Mouse (Mus musculus): ENCODE results near the gene Plcl2.

Gene Plcl2

DNA sequence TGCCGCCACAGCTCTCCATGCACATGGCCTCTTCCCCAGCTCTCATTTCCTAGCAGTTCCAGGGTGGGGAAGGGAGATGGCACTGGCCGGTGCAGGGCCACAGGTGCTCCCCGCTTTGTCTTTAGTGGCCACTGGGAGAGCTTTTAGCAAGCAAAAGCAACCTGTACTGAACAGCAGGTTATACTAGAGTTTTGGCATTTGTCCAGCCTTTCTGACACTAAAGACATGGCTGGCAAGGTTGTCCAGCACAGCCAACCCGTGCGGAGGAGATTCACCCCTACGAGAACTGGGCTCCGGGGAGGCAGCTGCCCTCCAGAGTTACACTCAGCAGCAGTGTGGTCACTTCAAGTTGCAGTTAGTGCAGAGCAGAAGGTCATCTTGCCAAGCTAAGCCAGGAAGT, 224.2 kb downstream of the Plcl2 start:
- DNase-seq (ENCODE audit: low read depth, low spot score), result peak; percentile 47

DNA sequence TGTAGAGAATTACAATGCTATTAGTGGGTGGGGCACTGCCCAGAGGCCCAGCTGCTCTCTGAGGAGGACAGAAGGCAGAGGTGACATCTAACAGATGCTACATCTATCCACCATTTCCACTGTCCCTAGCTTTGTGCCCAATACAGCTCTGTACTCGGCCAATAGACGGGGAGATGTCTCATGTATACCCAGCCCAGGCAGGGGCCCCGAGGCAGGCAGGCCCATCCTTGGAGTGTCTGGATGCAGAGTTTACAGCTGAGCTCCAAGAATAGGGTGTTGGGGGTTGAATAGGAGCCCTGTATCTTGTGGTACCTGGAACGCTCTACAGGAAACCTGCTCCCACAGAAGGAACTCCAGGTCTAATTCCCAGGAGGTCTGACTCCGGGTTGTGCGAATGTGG, 225.6 kb downstream of the Plcl2 start:
- DNase-seq (ENCODE audit: low read depth, low spot score), result no peak

DNA sequence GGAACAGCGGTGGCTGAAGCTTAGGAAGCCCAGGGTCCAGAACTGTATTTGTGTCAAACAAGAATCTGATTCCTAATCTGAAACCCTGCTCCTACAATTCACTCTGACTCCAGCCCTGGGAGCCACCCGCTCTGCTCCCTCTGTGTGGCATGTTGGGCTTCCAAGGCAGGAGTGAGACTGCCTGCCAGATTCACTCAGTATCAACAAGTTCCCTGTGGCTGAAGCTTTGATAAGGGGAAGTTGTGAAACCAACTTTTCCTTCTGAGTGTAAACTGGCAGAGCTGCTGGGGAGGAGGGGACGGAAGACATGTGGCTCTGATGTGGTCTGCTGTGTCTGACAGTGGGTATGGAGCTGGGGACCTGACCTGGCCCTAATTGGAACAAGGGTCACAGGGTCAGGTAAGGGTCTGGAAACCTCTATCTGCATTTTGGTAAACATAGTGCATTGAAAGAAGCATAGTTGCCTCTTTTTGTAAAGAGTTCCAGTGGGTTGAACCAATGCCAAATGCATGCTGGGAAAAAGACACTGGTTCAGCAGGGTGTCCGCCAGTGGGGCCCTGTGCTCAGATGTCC, 226.3 kb downstream of the Plcl2 start:
- peak; percentile 59 for DNase-seq (ENCODE audit: low read depth, low spot score)

DNA sequence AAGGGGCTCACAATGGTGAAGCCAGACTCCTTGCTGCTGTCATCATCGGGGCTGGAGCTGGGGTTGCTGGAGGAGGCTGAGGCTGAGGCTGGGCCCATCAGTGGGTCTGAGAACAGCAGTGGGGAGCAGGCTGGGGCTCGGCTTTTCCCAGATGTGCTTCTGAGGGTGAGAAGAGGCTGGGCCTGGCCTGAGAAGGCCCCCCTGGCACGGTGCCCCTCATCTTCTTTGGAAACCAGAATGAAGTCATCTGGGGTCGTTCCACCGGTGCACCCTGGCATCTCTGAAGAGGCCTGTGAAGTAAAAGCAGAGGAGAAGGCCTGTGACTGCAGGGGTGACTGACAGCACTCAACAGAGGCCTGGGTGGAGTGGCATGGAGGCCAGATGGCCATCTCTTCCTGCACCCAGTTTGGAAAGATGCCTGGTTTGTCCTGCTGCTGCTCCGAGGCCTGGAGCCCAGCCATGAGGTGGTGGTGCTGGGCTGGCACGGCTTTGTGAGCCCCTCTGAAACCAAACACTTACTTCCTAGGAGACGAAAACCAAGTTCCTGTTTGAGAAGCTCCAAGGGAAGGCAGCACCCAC, 226.8 kb downstream of the Plcl2 start:
- DNase-seq (ENCODE audit: low read depth, low spot score), result peak; percentile 62

DNA sequence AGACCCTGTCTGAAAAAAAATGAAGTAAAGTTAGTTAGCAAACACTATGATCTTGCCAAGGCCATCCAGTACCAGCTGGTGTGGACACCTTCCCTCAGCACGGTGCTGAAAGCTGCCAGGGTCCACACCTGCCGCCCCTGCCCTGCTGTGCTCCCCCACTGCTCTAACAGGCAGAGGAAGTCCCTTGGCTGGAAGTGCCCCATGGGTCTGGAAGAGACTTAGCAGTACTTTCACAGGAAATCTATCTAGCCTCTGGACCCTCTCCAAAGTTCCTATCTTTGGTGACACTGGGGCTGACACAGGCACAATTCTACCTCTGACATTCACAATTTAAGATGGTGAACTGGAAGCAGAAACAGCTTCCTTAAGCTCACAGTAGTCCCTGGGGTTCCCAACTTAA, 227.9 kb downstream of the Plcl2 start:
- DNase-seq (ENCODE audit: low read depth, low spot score), result peak; percentile 55

Data from brain, adult 2 months (tissue).